Mouse (Mus musculus) liver, embryonic 12.5 days (tissue): ENCODE measurements around the gene E130218I03Rik. TPM values are rescaled to one million over a fixed set of nuclear protein-coding genes. Genes with fewer than 3 reads are reported as not detected.

Experiments used
- ATAC-seq: fragments of 200-750 bp; cut with Nextera tagmentation; 2 replicates; pipeline ENCODE4 v1.8.0; 2017; ENCODE audit warnings: moderate number of reproducible peaks, mild to moderate bottlenecking, moderate library complexity
- H3K27ac ChIP-seq: fragments of 300-500 bp; sonication (generic); 2 replicates; pipeline ENCODE4 v1.5.1; 2016; ENCODE audit warnings: mild to moderate bottlenecking
- H3K27me3 ChIP-seq: fragments of 300-500 bp; sonication (generic); replicated peaks from 2 replicates; pipeline ENCODE4 v1.6.1; 2016; ENCODE audit warnings: mild to moderate bottlenecking, moderate library complexity
- H3K36me3 ChIP-seq: fragments of 300-500 bp; sonication (generic); 2 replicates; pipeline ENCODE4 v1.6.1; 2016; ENCODE audit warnings: mild to moderate bottlenecking, moderate library complexity
- H3K4me1 ChIP-seq: fragments of 300-500 bp; sonication (generic); 2 replicates; pipeline ENCODE4 v1.6.1; 2016
- H3K4me2 ChIP-seq: fragments of 300-500 bp; sonication (generic); 2 replicates; pipeline ENCODE4 v1.6.1; 2016; ENCODE audit warnings: mild to moderate bottlenecking, moderate library complexity
- H3K4me3 ChIP-seq: fragments of 300-500 bp; sonication (generic); 2 replicates; pipeline ENCODE4 v1.5.1; 2016; ENCODE audit warnings: mild to moderate bottlenecking, moderate library complexity
- H3K9ac ChIP-seq: fragments of 300-500 bp; sonication (generic); 2 replicates; pipeline ENCODE4 v1.6.1; 2016; ENCODE audit warnings: mild to moderate bottlenecking, moderate library complexity
- H3K9me3 ChIP-seq: fragments of 300-500 bp; sonication (generic); replicated peaks from 2 replicates; pipeline ENCODE4 v1.6.1; 2016; ENCODE audit warnings: mild to moderate bottlenecking, moderate library complexity
- WGBS: fragments of 180-500 bp; shearing (Covaris S2); methylation state at CpG from one replicate; pipeline ENCODE4 v1.1.7; 2016; ENCODE audit not compliant: insufficient replicate concordance; 5-methylcytosine and 5-hydroxymethylcytosine counted together
- polyA plus RNA-seq: library from polyadenylated mRNA; unstranded; fragments of >200 nt; fragmentation: Nextera tagmentation; extraction: Ambion mirVana; gene quantifications from 2 replicates; pipeline ENCODE4 v1.2.1, GENCODE M21; 2016

E130218I03Rik gene
- polyA plus RNA-seq, 1 experiment from 2014 or later: 0.30 TPM

- Histone ChIP-seq H3K27me3 (peaks cover 54% of the 10 kb centered on the region), H3K4me2 (peak overlapping the region; percentile 48), H3K9me3 (no peaks in the 10 kb centered on the region), H3K36me3 (peaks cover 5% of the 10 kb centered on the region; the same call in 1 of the 2 replicates), H3K27ac (no peak overlapping the region), H3K4me1 (peaks cover 18% of the 10 kb centered on the region), H3K9ac (no peak overlapping the region), H3K4me3 (peak overlapping the region; percentile 10; the same call in 1 of the 2 replicates)
- WGBS: 14% methylated on average over 10 of the region's 10 CpGs
- ATAC-seq: no peak
Observed at GRCm38 (mm10) chr4:134238686-134239085, 4.8 kb upstream of the E130218I03Rik start.

GRCm38 (mm10) chr4:134245148-134245843 lies 1.8 kb downstream of the E130218I03Rik start, which contains the start of gene Zfp593:
TSS of gene Zfp593 (minus strand) at chr4:134245592.
- H3K9me3 ChIP-seq: no peaks in the 10 kb centered on the region
- H3K4me2 ChIP-seq: peak within 1 kb of the TSS; percentile 97
- no peak within 1 kb of the TSS for H3K27ac ChIP-seq
- peaks cover 29% of the 10 kb centered on the region for H3K4me1 ChIP-seq
- peaks cover 11% of the 10 kb centered on the region; the same call in 1 of the 2 replicates for H3K36me3 ChIP-seq
- H3K4me3 ChIP-seq: peak within 1 kb of the TSS; percentile 87
- H3K9ac ChIP-seq: peak within 1 kb of the TSS; percentile 81
- H3K27me3 ChIP-seq: peaks cover 46% of the 10 kb centered on the region
- 1% methylated on average over 60 of the region's 60 CpGs for WGBS
- ATAC-seq: peak; percentile 82

- Histone ChIP-seq H3K4me1 (peaks cover 39% of the 10 kb centered on the region), H3K4me2 (no peak overlapping the region), H3K27me3 (peaks cover 55% of the 10 kb centered on the region), H3K36me3 (peaks cover 11% of the 10 kb centered on the region; the same call in 1 of the 2 replicates), H3K9ac (no peak overlapping the region), H3K9me3 (no peaks in the 10 kb centered on the region), H3K4me3 (no peak overlapping the region), H3K27ac (no peak overlapping the region)
- WGBS: 34% methylated on average over 4 of the region's 4 CpGs
- ATAC-seq: no peak
Observed at GRCm38 (mm10) chr4:134246256-134246655, 2.8 kb downstream of the E130218I03Rik start.

GRCm38 (mm10) chr4:134246719-134247258 lies 3.3 kb downstream of the E130218I03Rik start, which contains the start of gene Gm30191:
TSS of gene Gm30191 (plus strand) at chr4:134246935.
- peaks cover 44% of the 10 kb centered on the region for H3K4me1 ChIP-seq
- no peak within 1 kb of the TSS for H3K27ac ChIP-seq
- no peaks in the 10 kb centered on the region for H3K9me3 ChIP-seq
- H3K9ac ChIP-seq: peak within 1 kb of the TSS; percentile 81; the same call in 1 of the 2 replicates
- peaks cover 11% of the 10 kb centered on the region; the same call in 1 of the 2 replicates for H3K36me3 ChIP-seq
- peak within 1 kb of the TSS; percentile 87; the same call in 1 of the 2 replicates for H3K4me3 ChIP-seq
- peaks cover 61% of the 10 kb centered on the region for H3K27me3 ChIP-seq
- H3K4me2 ChIP-seq: peak within 1 kb of the TSS; percentile 97
- no peak for ATAC-seq
- 70% methylated on average over 7 of the region's 7 CpGs for WGBS

- Histone ChIP-seq H3K4me3 (peak overlapping the region; percentile 48), H3K4me2 (peak overlapping the region; percentile 71), H3K27me3 (peaks cover 89% of the 10 kb centered on the region), H3K9ac (no peak overlapping the region), H3K27ac (no peak overlapping the region), H3K9me3 (no peaks in the 10 kb centered on the region), H3K36me3 (no peaks in the 10 kb centered on the region), H3K4me1 (peaks cover 60% of the 10 kb centered on the region)
- no peak for ATAC-seq
- 2% methylated on average over 30 of the region's 30 CpGs for WGBS
Observed at GRCm38 (mm10) chr4:134249651-134250050, 6.2 kb downstream of the E130218I03Rik start.

- Histone ChIP-seq H3K4me2 (peak overlapping the region; percentile 71), H3K4me1 (peaks cover 54% of the 10 kb centered on the region), H3K4me3 (peak overlapping the region; percentile 48), H3K9ac (no peak overlapping the region), H3K9me3 (no peaks in the 10 kb centered on the region), H3K27ac (no peak overlapping the region), H3K36me3 (no peaks in the 10 kb centered on the region), H3K27me3 (peaks cover 96% of the 10 kb centered on the region)
- ATAC-seq: no peak
- WGBS: 13% methylated on average over 27 of the region's 27 CpGs
Observed at GRCm38 (mm10) chr4:134250116-134250929, 6.9 kb downstream of the E130218I03Rik start.

GRCm38 (mm10) chr4:134250930-134251240 lies 7.4 kb downstream of the E130218I03Rik start:
- no peak for ATAC-seq
- peaks cover 54% of the 10 kb centered on the region for H3K4me1 ChIP-seq
- no peak overlapping the region for H3K27ac ChIP-seq
- WGBS: 16% methylated on average over 10 of the region's 10 CpGs
- H3K9me3 ChIP-seq: no peaks in the 10 kb centered on the region
- no peak overlapping the region for H3K9ac ChIP-seq
- H3K36me3 ChIP-seq: no peaks in the 10 kb centered on the region
- H3K4me2 ChIP-seq: peak overlapping the region; percentile 71
- peak overlapping the region; percentile 48 for H3K4me3 ChIP-seq
- H3K27me3 ChIP-seq: peaks cover 100% of the 10 kb centered on the region

GRCm38 (mm10) chr4:134251241-134252130 lies 8.0 kb downstream of the E130218I03Rik start:
- ATAC-seq: 0 out of 2 replicates have a peak, but pooled peaks have one; percentile 40
- Histone ChIP-seq H3K4me2 (peak overlapping the region; percentile 71), H3K4me3 (peak overlapping the region; percentile 48), H3K9ac (peak overlapping the region; percentile 36), H3K9me3 (no peaks in the 10 kb centered on the region), H3K27me3 (peaks cover 100% of the 10 kb centered on the region), H3K4me1 (peaks cover 60% of the 10 kb centered on the region), H3K36me3 (no peaks in the 10 kb centered on the region), H3K27ac (no peak overlapping the region)
- under 1% methylated on average over 91 of the region's 91 CpGs for WGBS

GRCm38 (mm10) chr4:134252131-134252910 lies 8.9 kb downstream of the E130218I03Rik start:
- ATAC-seq: no peak
- peaks cover 68% of the 10 kb centered on the region for H3K4me1 ChIP-seq
- 9% methylated on average over 22 of the region's 22 CpGs for WGBS
- no peaks in the 10 kb centered on the region for H3K9me3 ChIP-seq
- no peak overlapping the region for H3K9ac ChIP-seq
- peaks cover 96% of the 10 kb centered on the region for H3K27me3 ChIP-seq
- peak overlapping the region; percentile 48 for H3K4me3 ChIP-seq
- peak overlapping the region; percentile 71 for H3K4me2 ChIP-seq
- no peak overlapping the region for H3K27ac ChIP-seq
- H3K36me3 ChIP-seq: no peaks in the 10 kb centered on the region

- no peak for ATAC-seq
- H3K9ac ChIP-seq: no peak overlapping the region
Observed at GRCm38 (mm10) chr4:134252911-134253721, 9.7 kb downstream of the E130218I03Rik start.

More at GRCm38 (mm10) chr4:134252911-134253721, 9.7 kb downstream of the E130218I03Rik start:
- Histone ChIP-seq H3K4me1 (peaks cover 68% of the 10 kb centered on the region), H3K4me2 (peak overlapping the region; percentile 71), H3K27ac (no peak overlapping the region), H3K9me3 (no peaks in the 10 kb centered on the region), H3K4me3 (peak overlapping the region; percentile 28; the same call in 1 of the 2 replicates), H3K36me3 (no peaks in the 10 kb centered on the region), H3K27me3 (peaks cover 96% of the 10 kb centered on the region)
- 10% methylated on average over 15 of the region's 15 CpGs for WGBS
